Mouse (Mus musculus): ENCODE results near the gene Fam122b.

The Fam122b gene

DNA sequence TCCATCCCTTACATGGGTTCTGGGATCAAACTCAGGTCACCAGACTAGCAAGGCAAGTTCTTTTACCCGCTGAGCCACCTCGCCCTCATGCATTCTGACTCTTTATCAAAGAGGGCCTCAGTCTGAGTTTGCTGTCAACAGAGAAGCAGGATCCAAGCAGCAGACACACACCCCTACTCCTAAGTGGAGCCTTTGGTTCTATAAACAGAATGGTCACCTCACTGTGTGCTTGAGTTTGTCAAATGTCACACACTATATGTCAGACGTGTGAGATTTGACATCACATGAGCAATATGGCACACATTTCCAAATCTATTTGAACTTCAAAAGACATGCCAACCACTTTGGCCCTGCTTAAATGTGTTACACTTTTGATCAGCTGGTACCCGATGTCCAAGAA, 71.9 kb downstream of the Fam122b start:
- DNase-seq (ENCODE audit: low spot score): no peak

DNA sequence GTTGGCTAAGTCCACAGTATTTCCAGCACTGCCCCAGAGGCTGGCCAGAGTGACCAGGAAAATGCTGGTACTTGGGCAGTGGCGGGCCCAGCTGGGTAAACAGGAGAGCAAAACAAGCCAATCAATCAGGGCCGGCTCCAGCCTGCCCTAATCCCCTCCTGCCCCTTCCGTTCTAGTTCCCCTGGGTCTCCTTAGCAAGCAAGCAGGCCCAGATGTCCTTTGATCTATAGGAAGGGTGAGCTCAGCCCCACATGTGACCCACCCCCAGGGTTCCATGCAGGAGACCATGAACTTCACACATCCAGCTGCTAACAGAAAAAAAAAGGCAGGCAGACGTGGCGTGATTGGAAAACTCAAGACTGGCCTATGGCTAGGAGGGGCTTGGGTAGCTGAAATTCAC, 73.2 kb downstream of the Fam122b start:
- DNase-seq (ENCODE audit: low spot score): peak; percentile 44
